ENCODE assay signal across 9 mouse cellular contexts in genomic region chr8:126847664-126848353, GRCm38 (mm10).
A peak's percentile ranks its signal among the peaks of the same experiment; 100 is the strongest.
DNase-seq lines count a peak whose midpoint lies in the region; ATAC-seq and TF ChIP-seq lines count a peak whose summit lies in the region.
"Had no signal": no experiment of that assay in that cellular context is flagged by ENCODE, and none has a peak within 500 bp of the region (broad histone marks: within the 10 kb centered on the region; RNA-seq: fewer than 3 reads in every experiment).

No protein-coding gene starts in this region.

- intact Hi-C loops in heart, postnatal 36 days (cut with DNase I), result loop anchor here (5.0 kb wide), 1 partner anchor 64 kb away; no protein-coding TSS in a partner anchor
- intact Hi-C loops in gastrocnemius, postnatal 14 days (cut with DNase I; ENCODE audit: low total_unique reads), result no loop called here

- H3K4me3 ChIP-seq in liver, embryonic 12.5 days, result no peak overlapping the region
- no peak overlapping the region for H3K4me3 ChIP-seq in spleen, adult 2 months (ENCODE audit: extremely low read depth, insufficient read depth, insufficient read length)
- no peak overlapping the region for H3K4me3 ChIP-seq in forebrain, postnatal 0 days (ENCODE audit: low read depth, low read length)
- H3K4me3 ChIP-seq: midbrain, embryonic 12.5 days had no signal

- TF ChIP-seq POLR2A in spleen, adult 2 months (IDR thresholded peaks at IDR 0.05; ENCODE audit: low read depth, low read length), result no peak

- H3K27me3 ChIP-seq in liver, embryonic 12.5 days (replicated peaks), result no peaks in the 10 kb centered on the region
- no peaks in the 10 kb centered on the region for H3K27me3 ChIP-seq in spleen, adult 2 months (ENCODE audit: control insufficient read depth, insufficient read depth, low read length)
- no peaks in the 10 kb centered on the region for H3K27me3 ChIP-seq in forebrain, postnatal 0 days (ENCODE audit: insufficient read depth, low read length)
- H3K27me3 ChIP-seq: midbrain, embryonic 12.5 days had no signal

- H3K9ac ChIP-seq in liver, embryonic 12.5 days, result no peak overlapping the region
- H3K9ac ChIP-seq in forebrain, postnatal 0 days, result no peak overlapping the region
- H3K9ac ChIP-seq: midbrain, embryonic 12.5 days had no signal

- peaks cover 42% of the 10 kb centered on the region for H3K4me1 ChIP-seq in liver, embryonic 12.5 days
- peaks cover 69% of the 10 kb centered on the region for H3K4me1 ChIP-seq in spleen, adult 2 months (ENCODE audit: control insufficient read depth, insufficient read depth, insufficient read length)
- H3K4me1 ChIP-seq in forebrain, postnatal 0 days (ENCODE audit: insufficient read depth), result no peaks in the 10 kb centered on the region
- H3K4me1 ChIP-seq: midbrain, embryonic 12.5 days had no signal

- no peaks in the 10 kb centered on the region for H3K36me3 ChIP-seq in liver, embryonic 12.5 days
- no peaks in the 10 kb centered on the region for H3K36me3 ChIP-seq in spleen, adult 2 months (ENCODE audit: control insufficient read depth, insufficient read depth, low read length)
- no peaks in the 10 kb centered on the region for H3K36me3 ChIP-seq in forebrain, postnatal 0 days (ENCODE audit: insufficient read depth)
- H3K36me3 ChIP-seq: midbrain, embryonic 12.5 days had no signal

- DNase-seq in heart, adult 11 months, result peak; percentile 96
- DNase-seq in heart, postnatal 36 days, result no peak
- DNase-seq in adrenal gland, postnatal 25 days, result peak; percentile 33
- DNase-seq in spleen, adult 2 months (ENCODE audit: low read depth in 1 of 2, low spot score in 2 of 2), result peak; percentile 74 to 90
- DNase-seq in gastrocnemius, postnatal 14 days, result no peak
- DNase-seq in forebrain, postnatal 0 days, result no peak

- 36% methylated on average over 8 of the region's 8 CpGs for WGBS in liver, embryonic 12.5 days (ENCODE audit: insufficient replicate concordance)
- 9% methylated on average over 8 of the region's 8 CpGs for WGBS in spleen, adult 2 months
- WGBS in forebrain, postnatal 0 days, result 80% methylated on average over 8 of the region's 8 CpGs

- 0 out of 2 replicates have a peak overlapping the region, but pooled peaks have one; percentile 49 for H3K27ac ChIP-seq in liver, embryonic 12.5 days
- peak overlapping the region; percentile 87 for H3K27ac ChIP-seq in spleen, adult 2 months (ENCODE audit: insufficient read depth, low read length)
- no peak overlapping the region for H3K27ac ChIP-seq in forebrain, postnatal 0 days (ENCODE audit: low read depth, low read length)
- H3K27ac ChIP-seq: midbrain, embryonic 12.5 days had no signal

- ATAC-seq in liver, embryonic 12.5 days, result peak; percentile 54
- no peak for ATAC-seq in erythroid progenitor cell, adult 5-6 weeks (replicated peaks; ENCODE audit: low FRiP score, poor library complexity, severe bottlenecking)
- no peak for ATAC-seq in forebrain, postnatal 0 days

- no peak for TF ChIP-seq CTCF in spleen, adult 2 months (IDR thresholded peaks at IDR 0.05; ENCODE audit: extremely low read depth, insufficient read depth, insufficient read length, insufficient replicate concordance)
- no peak for TF ChIP-seq CTCF in forebrain, postnatal 0 days (IDR thresholded peaks at IDR 0.05; ENCODE audit: low read depth)

- no peak overlapping the region for H3K4me2 ChIP-seq in liver, embryonic 12.5 days
- no peak overlapping the region for H3K4me2 ChIP-seq in forebrain, postnatal 0 days (ENCODE audit: low read depth)
- H3K4me2 ChIP-seq: midbrain, embryonic 12.5 days had no signal

- H3K9me3 ChIP-seq in liver, embryonic 12.5 days (replicated peaks), result no peaks in the 10 kb centered on the region
- no peaks in the 10 kb centered on the region for H3K9me3 ChIP-seq in forebrain, postnatal 0 days (ENCODE audit: low read length)
- H3K9me3 ChIP-seq: midbrain, embryonic 12.5 days had no signal

Comparison
In these comparisons a context has a peak if more than half of its experiments do, and no peak if none do; other contexts are left out.
1. DNase-seq: peak in heart, adult 11 months (single experiment), adrenal gland, postnatal 25 days (single experiment) and spleen, adult 2 months (2 of 2); none in heart, postnatal 36 days (0 of 2), gastrocnemius, postnatal 14 days (single experiment) and forebrain, postnatal 0 days (single experiment).